Mouse (Mus musculus): Measurements from ENCODE around the gene Gm42742. TPM values are rescaled to one million over a fixed set of nuclear protein-coding genes. Genes with fewer than 3 reads are reported as not detected.

Gm42742 gene
- polyA plus RNA-seq (2015; fragmentation: Nextera tagmentation; extraction: Ambion mirVana), result 47.5 and 81.5 TPM in 2 replicates

GRCm38 (mm10) chr7:127020901-127021562, at the start of gene Gm42742, which contains the start of gene Prrt2:
TSS of gene Gm42742 (minus strand) at chr7:127021097.
TSS of gene Prrt2 (minus strand) at chr7:127021211.
- no peaks in the 10 kb centered on the region for H3K27me3 ChIP-seq (replicated peaks; ENCODE audit: control insufficient read depth, insufficient read depth, low read length)
- 1% methylated on average over 36 of the region's 37 CpGs for WGBS
- H3K9ac ChIP-seq (ENCODE audit: low read depth, low read length), result peak within 1 kb of the TSS; percentile 83
- peak within 1 kb of the TSS; percentile 91 for H3K4me2 ChIP-seq (ENCODE audit: low read length)
- no peaks in the 10 kb centered on the region for H3K9me3 ChIP-seq (ENCODE audit: control insufficient read depth, low read length)
- ATAC-seq, result peak; percentile 25
- peaks cover 14% of the 10 kb centered on the region; the same call in 1 of the 2 replicates for H3K36me3 ChIP-seq (ENCODE audit: control insufficient read depth, insufficient read depth, low read length)
- peak within 1 kb of the TSS; percentile 59 for H3K4me3 ChIP-seq (ENCODE audit: low read length)
- H3K27ac ChIP-seq (ENCODE audit: low read depth, low read length), result peak within 1 kb of the TSS; percentile 89
- H3K4me1 ChIP-seq (ENCODE audit: control insufficient read depth, insufficient read depth, low read depth, low read length), result peaks cover 62% of the 10 kb centered on the region

GRCm38 (mm10) chr7:127066317-127066716, 45.4 kb upstream of the Gm42742 start:
- no peak overlapping the region for H3K9ac ChIP-seq (ENCODE audit: low read depth, low read length)
- H3K4me2 ChIP-seq (ENCODE audit: low read length), result no peak overlapping the region
- no peak overlapping the region for H3K27ac ChIP-seq (ENCODE audit: low read depth, low read length)
- no peaks in the 10 kb centered on the region for H3K27me3 ChIP-seq (replicated peaks; ENCODE audit: control insufficient read depth, insufficient read depth, low read length)
- H3K4me1 ChIP-seq (ENCODE audit: control insufficient read depth, insufficient read depth, low read depth, low read length), result no peaks in the 10 kb centered on the region
- no peaks in the 10 kb centered on the region for H3K36me3 ChIP-seq (ENCODE audit: control insufficient read depth, insufficient read depth, low read length)
- no peak for ATAC-seq
- 84% methylated on average over 4 of the region's 4 CpGs for WGBS
- no peak overlapping the region for H3K4me3 ChIP-seq (ENCODE audit: low read length)
- no peaks in the 10 kb centered on the region for H3K9me3 ChIP-seq (ENCODE audit: control insufficient read depth, low read length)

- WGBS, result 93% methylated on average over 6 of the region's 6 CpGs
- Histone ChIP-seq H3K4me1 (ENCODE audit: control insufficient read depth, insufficient read depth, low read depth, low read length) (no peaks in the 10 kb centered on the region), H3K27ac (ENCODE audit: low read depth, low read length) (no peak overlapping the region), H3K9ac (ENCODE audit: low read depth, low read length) (no peak overlapping the region), H3K4me3 (ENCODE audit: low read length) (no peak overlapping the region), H3K27me3 (replicated peaks; ENCODE audit: control insufficient read depth, insufficient read depth, low read length) (no peaks in the 10 kb centered on the region), H3K4me2 (ENCODE audit: low read length) (no peak overlapping the region), H3K36me3 (ENCODE audit: control insufficient read depth, insufficient read depth, low read length) (no peaks in the 10 kb centered on the region), H3K9me3 (ENCODE audit: control insufficient read depth, low read length) (no peaks in the 10 kb centered on the region)
- ATAC-seq, result no peak
Measured at GRCm38 (mm10) chr7:127065538-127065937, 44.6 kb upstream of the Gm42742 start.

- Histone ChIP-seq H3K36me3 (ENCODE audit: control insufficient read depth, insufficient read depth, low read length) (no peaks in the 10 kb centered on the region), H3K4me3 (ENCODE audit: low read length) (no peak overlapping the region), H3K9me3 (ENCODE audit: control insufficient read depth, low read length) (no peaks in the 10 kb centered on the region), H3K4me2 (ENCODE audit: low read length) (no peak overlapping the region), H3K27me3 (replicated peaks; ENCODE audit: control insufficient read depth, insufficient read depth, low read length) (no peaks in the 10 kb centered on the region), H3K27ac (ENCODE audit: low read depth, low read length) (no peak overlapping the region), H3K4me1 (ENCODE audit: control insufficient read depth, insufficient read depth, low read depth, low read length) (no peaks in the 10 kb centered on the region), H3K9ac (ENCODE audit: low read depth, low read length) (no peak overlapping the region)
- ATAC-seq, result no peak
- 66% methylated on average over 5 of the region's 5 CpGs for WGBS
Measured at GRCm38 (mm10) chr7:127055026-127055585, 34.2 kb upstream of the Gm42742 start.

- no peaks in the 10 kb centered on the region for H3K36me3 ChIP-seq (ENCODE audit: control insufficient read depth, insufficient read depth, low read length)
- H3K9ac ChIP-seq (ENCODE audit: low read depth, low read length), result peak within 1 kb of the TSS; percentile 81
- H3K9me3 ChIP-seq (ENCODE audit: control insufficient read depth, low read length), result no peaks in the 10 kb centered on the region
- peak within 1 kb of the TSS; percentile 79 for H3K4me3 ChIP-seq (ENCODE audit: low read length)
- peak; percentile 94 for ATAC-seq
- H3K4me2 ChIP-seq (ENCODE audit: low read length), result peak within 1 kb of the TSS; percentile 97
- no peaks in the 10 kb centered on the region for H3K27me3 ChIP-seq (replicated peaks; ENCODE audit: control insufficient read depth, insufficient read depth, low read length)
- H3K27ac ChIP-seq (ENCODE audit: low read depth, low read length), result peak within 1 kb of the TSS; percentile 55
- H3K4me1 ChIP-seq (ENCODE audit: control insufficient read depth, insufficient read depth, low read depth, low read length), result peaks cover 12% of the 10 kb centered on the region
- under 1% methylated on average over 47 of the region's 53 CpGs for WGBS
Measured at GRCm38 (mm10) chr7:127041851-127042672, 21.2 kb upstream of the Gm42742 start, which contains the start of gene Kif22. TSS of gene Kif22 (minus strand) at chr7:127042471.

- no peaks in the 10 kb centered on the region for H3K27me3 ChIP-seq (replicated peaks; ENCODE audit: control insufficient read depth, insufficient read depth, low read length)
- 0 out of 2 replicates have a peak overlapping the region, but pooled peaks have one; percentile 17 for H3K27ac ChIP-seq (ENCODE audit: low read depth, low read length)
- H3K9me3 ChIP-seq (ENCODE audit: control insufficient read depth, low read length), result no peaks in the 10 kb centered on the region
- no peak overlapping the region for H3K9ac ChIP-seq (ENCODE audit: low read depth, low read length)
- H3K4me2 ChIP-seq (ENCODE audit: low read length), result no peak overlapping the region
- H3K36me3 ChIP-seq (ENCODE audit: control insufficient read depth, insufficient read depth, low read length), result no peaks in the 10 kb centered on the region
- H3K4me3 ChIP-seq (ENCODE audit: low read length), result no peak overlapping the region
- ATAC-seq, result no peak
- WGBS, result 90% methylated on average over 1 of the region's 1 CpGs
- peaks cover 8% of the 10 kb centered on the region for H3K4me1 ChIP-seq (ENCODE audit: control insufficient read depth, insufficient read depth, low read depth, low read length)
Measured at GRCm38 (mm10) chr7:127031244-127031643, 10.3 kb upstream of the Gm42742 start.

- no peak overlapping the region for H3K4me2 ChIP-seq (ENCODE audit: low read length)
- no peaks in the 10 kb centered on the region for H3K27me3 ChIP-seq (replicated peaks; ENCODE audit: control insufficient read depth, insufficient read depth, low read length)
- ATAC-seq, result no peak
- WGBS, result 100% methylated on average over 1 of the region's 1 CpGs
- H3K4me1 ChIP-seq (ENCODE audit: control insufficient read depth, insufficient read depth, low read depth, low read length), result peaks cover 8% of the 10 kb centered on the region
- H3K36me3 ChIP-seq (ENCODE audit: control insufficient read depth, insufficient read depth, low read length), result no peaks in the 10 kb centered on the region
- H3K4me3 ChIP-seq (ENCODE audit: low read length), result no peak overlapping the region
- H3K27ac ChIP-seq (ENCODE audit: low read depth, low read length), result no peak overlapping the region
- no peak overlapping the region for H3K9ac ChIP-seq (ENCODE audit: low read depth, low read length)
- H3K9me3 ChIP-seq (ENCODE audit: control insufficient read depth, low read length), result no peaks in the 10 kb centered on the region
Measured at GRCm38 (mm10) chr7:127030172-127030571, 9.3 kb upstream of the Gm42742 start.

GRCm38 (mm10) chr7:127027885-127028284, 7.0 kb upstream of the Gm42742 start:
- H3K36me3 ChIP-seq (ENCODE audit: control insufficient read depth, insufficient read depth, low read length), result peaks cover 6% of the 10 kb centered on the region; the same call in 1 of the 2 replicates
- H3K9me3 ChIP-seq (ENCODE audit: control insufficient read depth, low read length), result no peaks in the 10 kb centered on the region
- H3K9ac ChIP-seq (ENCODE audit: low read depth, low read length), result peak overlapping the region; percentile 63
- H3K4me3 ChIP-seq (ENCODE audit: low read length), result peak overlapping the region; percentile 91
- H3K4me1 ChIP-seq (ENCODE audit: control insufficient read depth, insufficient read depth, low read depth, low read length), result peaks cover 31% of the 10 kb centered on the region
- ATAC-seq, result peak; percentile 5
- WGBS, result 61% methylated on average over 8 of the region's 8 CpGs
- peak overlapping the region; percentile 100 for H3K27ac ChIP-seq (ENCODE audit: low read depth, low read length)
- H3K4me2 ChIP-seq (ENCODE audit: low read length), result peak overlapping the region; percentile 95
- H3K27me3 ChIP-seq (replicated peaks; ENCODE audit: control insufficient read depth, insufficient read depth, low read length), result no peaks in the 10 kb centered on the region
